Mouse (Mus musculus) liver, embryonic 14.5 days (tissue): Measurements from ENCODE around the gene Slc25a45. TPM values are rescaled to one million over a fixed set of nuclear protein-coding genes. Genes with fewer than 3 reads are reported as not detected.

ENCODE experiments used
- ATAC-seq: fragments of 200-750 bp; cut with Nextera tagmentation; 2 replicates; pipeline ENCODE4 v1.8.0; 2017; ENCODE audit warnings: moderate number of reproducible peaks, mild to moderate bottlenecking, moderate library complexity; ENCODE audit not compliant: insufficient read depth
- DNase-seq, 3 experiments: peaks; one replicate each; pipeline ENCODE4 v3.0.0-alpha.2; 2012 to 2013; ENCODE audit warnings: low read depth in 3 of 3, low spot score in 3 of 3
- H3K27ac ChIP-seq: fragments of 300-500 bp; sonication (generic); 2 replicates; pipeline ENCODE4 v1.5.1; 2014; ENCODE audit warnings: moderate library complexity, mild to moderate bottlenecking, control low read depth, inconsistent platforms
- H3K27me3 ChIP-seq: fragments of 300-500 bp; sonication (generic); 2 replicates; pipeline ENCODE4 v1.6.1; 2014; ENCODE audit warnings: mild to moderate bottlenecking, low read length, moderate library complexity; ENCODE audit not compliant: control insufficient read depth, insufficient read depth
- H3K36me3 ChIP-seq: fragments of 300-500 bp; sonication (generic); replicated peaks from 2 replicates; pipeline ENCODE4 v1.6.1; 2014; ENCODE audit warnings: low read depth; ENCODE audit not compliant: control insufficient read depth, insufficient read depth
- H3K4me1 ChIP-seq, 2 experiments: fragments of 200-500 bp in 1 of 2; fragments of 300-500 bp in 1 of 2; sonication (generic) in 1 of 2; replicated peaks; 2 replicates each; pipeline ENCODE4 v1.6.1; 2012 to 2014; ENCODE audit warnings: antibody characterized with exemption in 1 of 2, inconsistent platforms in 1 of 2, low read length in 1 of 2; ENCODE audit not compliant: control insufficient read depth in 2 of 2, insufficient read depth in 2 of 2
- H3K4me2 ChIP-seq: fragments of 300-500 bp; sonication (generic); 2 replicates; pipeline ENCODE4 v1.6.1; 2014; ENCODE audit warnings: low read depth, mild to moderate bottlenecking, control low read depth, moderate library complexity
- H3K4me3 ChIP-seq, 2 experiments: fragments of 200-500 bp in 1 of 2; fragments of 300-500 bp in 1 of 2; sonication (generic) in 1 of 2; 2 replicates each; pipeline ENCODE4 v1.5.1; 2012 to 2014; ENCODE audit warnings: low read depth in 2 of 2, low read length in 2 of 2, mild to moderate bottlenecking in 2 of 2, control low read depth in 1 of 2, inconsistent platforms in 1 of 2, moderate library complexity in 1 of 2; ENCODE audit not compliant: insufficient read depth in 1 of 2
- H3K9ac ChIP-seq: fragments of 300-500 bp; sonication (generic); replicated peaks from 2 replicates; pipeline ENCODE4 v1.6.1; 2014; ENCODE audit warnings: mild to moderate bottlenecking, control low read depth, moderate library complexity
- H3K9me3 ChIP-seq: fragments of 300-500 bp; sonication (generic); 2 replicates; pipeline ENCODE4 v1.6.1; 2016; ENCODE audit warnings: low read length, mixed read lengths; ENCODE audit not compliant: control insufficient read depth
- CTCF ChIP-seq: IDR thresholded peaks from 2 replicates; pipeline ENCODE4 v1.5.1; 2016; ENCODE audit warnings: antibody characterized with exemption, low read depth, control low read depth
- EP300 ChIP-seq: IDR thresholded peaks from 2 replicates; pipeline ENCODE4 v1.6.1; 2016; ENCODE audit warnings: antibody characterized with exemption, low read depth
- WGBS: fragments of 180-500 bp; shearing (Covaris S2); extraction: QIAGEN DNeasy Blood & Tissue Kit; methylation state at CpG from one replicate; pipeline ENCODE4 v1.1.7; 2014; ENCODE audit not compliant: insufficient replicate concordance; 5-methylcytosine and 5-hydroxymethylcytosine counted together
- polyA plus RNA-seq, 2 experiments: library from polyadenylated mRNA; depleted of rRNA in 1 of 2; stranded (reverse) in 1 of 2; unstranded in 1 of 2; fragments of >200 nt; fragmentation: Nextera tagmentation in 1 of 2; extraction: Ambion mirVana in 1 of 2; gene quantifications; 2 replicates each; pipeline versions ENCODE4 v1.2.1 to v1.2.3; 2012 to 2014

The Slc25a45 gene
- polyA plus RNA-seq, 2 experiments, result 3.2 to 5.3 TPM

GRCm38 (mm10) chr19:5844831-5845318, 32.7 kb upstream of the Slc25a45 start:
- H3K9ac ChIP-seq, result peak overlapping the region; percentile 87
- no peaks in the 10 kb centered on the region for H3K36me3 ChIP-seq
- peak overlapping the region; percentile 78 for H3K27ac ChIP-seq
- no peaks in the 10 kb centered on the region for H3K9me3 ChIP-seq
- TF ChIP-seq CTCF (no peak), EP300 (no peak)
- 27% methylated on average over 12 of the region's 12 CpGs for WGBS
- H3K4me3 ChIP-seq, result peak overlapping the region; percentile 58 to 82
- H3K27me3 ChIP-seq, result no peaks in the 10 kb centered on the region
- no peak for ATAC-seq
- peak overlapping the region; percentile 69 for H3K4me2 ChIP-seq
- DNase-seq, result no peak
- peaks cover 78 to 84% of the 10 kb centered on the region in 2 experiments for H3K4me1 ChIP-seq

GRCm38 (mm10) chr19:5845319-5846135, 32.1 kb upstream of the Slc25a45 start:
- DNase-seq, result peak; percentile 90 to 94 (median 90)
- Histone ChIP-seq H3K4me2 (peak overlapping the region; percentile 85), H3K4me1 (peaks cover 79 to 88% of the 10 kb centered on the region in 2 experiments), H3K27ac (peak overlapping the region; percentile 99), H3K27me3 (no peaks in the 10 kb centered on the region), H3K4me3 (peak overlapping the region; percentile 58 to 82), H3K9ac (peak overlapping the region; percentile 87), H3K9me3 (no peaks in the 10 kb centered on the region), H3K36me3 (no peaks in the 10 kb centered on the region)
- peak; percentile 23; the same call in 1 of the 2 replicates for TF ChIP-seq EP300
- peak; percentile 57 for TF ChIP-seq CTCF
- 1% methylated on average over 45 of the region's 45 CpGs for WGBS
- ATAC-seq, result peak; percentile 55

- no peak for ATAC-seq
- Histone ChIP-seq H3K9ac (peak overlapping the region; percentile 87), H3K27me3 (no peaks in the 10 kb centered on the region), H3K4me3 (peak overlapping the region; percentile 44 to 52), H3K27ac (peak overlapping the region; percentile 99), H3K36me3 (no peaks in the 10 kb centered on the region), H3K4me2 (peak overlapping the region; percentile 85), H3K9me3 (no peaks in the 10 kb centered on the region), H3K4me1 (peaks cover 77 to 85% of the 10 kb centered on the region in 2 experiments)
- under 1% methylated on average over 7 of the region's 7 CpGs for WGBS
- no peak for DNase-seq
- TF ChIP-seq EP300 (no peak), CTCF (peak; percentile 23)
Observed at GRCm38 (mm10) chr19:5846154-5846553, 31.5 kb upstream of the Slc25a45 start.

- 0 out of 2 replicates have a peak, but pooled peaks have one; percentile 28 for TF ChIP-seq EP300
- TF ChIP-seq CTCF, result no peak
- 5% methylated on average over 16 of the region's 16 CpGs for WGBS
- peak overlapping the region; percentile 38 to 44 for H3K4me3 ChIP-seq
- H3K36me3 ChIP-seq, result no peaks in the 10 kb centered on the region
- H3K9me3 ChIP-seq, result no peaks in the 10 kb centered on the region
- peak; percentile 38 for ATAC-seq
- peak overlapping the region; percentile 85 for H3K4me2 ChIP-seq
- DNase-seq, result peak; percentile 73 to 92 (median 79)
- no peaks in the 10 kb centered on the region for H3K27me3 ChIP-seq
- H3K27ac ChIP-seq, result peak overlapping the region; percentile 99
- peak overlapping the region; percentile 87 for H3K9ac ChIP-seq
- peaks cover 77 to 84% of the 10 kb centered on the region in 2 experiments for H3K4me1 ChIP-seq
Observed at GRCm38 (mm10) chr19:5846557-5847305, 30.9 kb upstream of the Slc25a45 start.

GRCm38 (mm10) chr19:5847306-5847796, 30.3 kb upstream of the Slc25a45 start:
- 0 out of 2 replicates have a peak, but pooled peaks have one; percentile 6 for TF ChIP-seq EP300
- TF ChIP-seq CTCF, result no peak
- 45% methylated on average over 4 of the region's 4 CpGs for WGBS

More at GRCm38 (mm10) chr19:5847306-5847796, 30.3 kb upstream of the Slc25a45 start:
- peak overlapping the region; percentile 85 for H3K4me2 ChIP-seq
- peak overlapping the region; percentile 99 for H3K27ac ChIP-seq
- H3K9ac ChIP-seq, result peak overlapping the region; percentile 87
- ATAC-seq, result peak; percentile 18; the same call in 1 of the 2 replicates
- H3K9me3 ChIP-seq, result no peaks in the 10 kb centered on the region
- H3K4me1 ChIP-seq, result peaks cover 73 to 82% of the 10 kb centered on the region in 2 experiments
- no peaks in the 10 kb centered on the region for H3K36me3 ChIP-seq
- H3K27me3 ChIP-seq, result no peaks in the 10 kb centered on the region
- H3K4me3 ChIP-seq, result peak overlapping the region; percentile 7 to 44; a peak in 3 of 4 replicates
- no peak for DNase-seq
